In genomic region chr9:72438749-72439148, GRCm38 (mm10) we compare ENCODE assay signal across 8 mouse cellular contexts. TPM values are rescaled to one million over a fixed set of nuclear protein-coding genes. Genes with fewer than 3 reads are reported as not detected.
DNase-seq lines count a peak whose midpoint lies in the region; ATAC-seq and TF ChIP-seq lines count a peak whose summit lies in the region.

No protein-coding gene starts in this region.

- TF ChIP-seq POLR2A in cerebellum, adult 2 months (IDR thresholded peaks at IDR 0.05; ENCODE audit: borderline replicate concordance, insufficient read depth, low read length), result no peak
- TF ChIP-seq POLR2A in spleen, adult 2 months (IDR thresholded peaks at IDR 0.05; ENCODE audit: low read depth, low read length), result no peak

- TF ChIP-seq CTCF in cerebellum, adult 2 months (IDR thresholded peaks at IDR 0.05; ENCODE audit: borderline replicate concordance, insufficient read depth, low read depth, low read length), result no peak
- TF ChIP-seq CTCF in spleen, adult 2 months (IDR thresholded peaks at IDR 0.05; ENCODE audit: extremely low read depth, insufficient read depth, insufficient read length, insufficient replicate concordance), result no peak

- no peaks in the 10 kb centered on the region for H3K27me3 ChIP-seq in cerebellum, adult 2 months (ENCODE audit: control insufficient read depth, insufficient read depth, low read length)
- H3K27me3 ChIP-seq in spleen, adult 2 months (ENCODE audit: control insufficient read depth, insufficient read depth, low read length), result no peaks in the 10 kb centered on the region
- H3K27me3 ChIP-seq in limb, embryonic 13.5 days, result no peaks in the 10 kb centered on the region
- H3K27me3 ChIP-seq in stomach, embryonic 14.5 days (ENCODE audit: control insufficient read depth, insufficient read depth, low read length), result no peaks in the 10 kb centered on the region

- DNase-seq in cerebellum, adult 2 months, result no peak
- no peak for DNase-seq in cerebellum, adult 11 months
- DNase-seq in spleen, adult 2 months (ENCODE audit: low read depth in 1 of 2, low spot score in 2 of 2), result no peak
- no peak for DNase-seq in spleen, postnatal 14 days (ENCODE audit: low spot score in 2 of 2)
- no peak for DNase-seq in layer of hippocampus, adult 9-11 months

- H3K9me3 ChIP-seq in limb, embryonic 13.5 days, result no peaks in the 10 kb centered on the region
- H3K9me3 ChIP-seq in stomach, embryonic 14.5 days (ENCODE audit: control insufficient read depth, low read depth, low read length), result no peaks in the 10 kb centered on the region

- H3K36me3 ChIP-seq in spleen, adult 2 months (ENCODE audit: control insufficient read depth, insufficient read depth, low read length), result no peaks in the 10 kb centered on the region
- H3K36me3 ChIP-seq in limb, embryonic 13.5 days, result no peaks in the 10 kb centered on the region; the same call in 1 of the 2 replicates
- no peaks in the 10 kb centered on the region for H3K36me3 ChIP-seq in stomach, embryonic 14.5 days (ENCODE audit: control insufficient read depth, insufficient read depth, low read length)

- 1% methylated on average over 9 of the region's 9 CpGs for WGBS in cerebellum, adult 2 months
- 3% methylated on average over 9 of the region's 9 CpGs for WGBS in spleen, adult 2 months
- WGBS in limb, embryonic 13.5 days, result 2% methylated on average over 9 of the region's 9 CpGs
- WGBS in stomach, embryonic 14.5 days, result 2% methylated on average over 9 of the region's 9 CpGs

- H3K4me3 ChIP-seq in cerebellum, adult 2 months (replicated peaks; ENCODE audit: insufficient read depth, low read depth, low read length), result peak overlapping the region; percentile 96
- peak overlapping the region; percentile 73 for H3K4me3 ChIP-seq in spleen, adult 2 months (ENCODE audit: extremely low read depth, insufficient read depth, insufficient read length)
- H3K4me3 ChIP-seq in limb, embryonic 13.5 days, result peak overlapping the region; percentile 60
- peak overlapping the region; percentile 62 for H3K4me3 ChIP-seq in stomach, embryonic 14.5 days (ENCODE audit: low read depth, low read length)

- no peak overlapping the region for H3K27ac ChIP-seq in cerebellum, adult 2 months (ENCODE audit: insufficient read depth, low read length)
- H3K27ac ChIP-seq in spleen, adult 2 months (ENCODE audit: insufficient read depth, low read length), result peak overlapping the region; percentile 28; the same call in 1 of the 2 replicates
- H3K27ac ChIP-seq in limb, embryonic 13.5 days, result no peak overlapping the region
- H3K27ac ChIP-seq in stomach, embryonic 14.5 days (ENCODE audit: low read length), result no peak overlapping the region

- H3K9ac ChIP-seq in limb, embryonic 13.5 days, result peak overlapping the region; percentile 71
- H3K9ac ChIP-seq in stomach, embryonic 14.5 days (replicated peaks; ENCODE audit: low read depth, low read length), result peak overlapping the region; percentile 33

- no peak for ATAC-seq in limb, embryonic 13.5 days (ENCODE audit: low FRiP score, low read depth)
- no peak for ATAC-seq in stomach, embryonic 14.5 days (ENCODE audit: insufficient number of reproducible peaks, insufficient read depth, low FRiP score, low read depth)
- ATAC-seq in inflammation-experienced regulatory T-cells, adult 6 months, result no peak

- peaks cover 3% of the 10 kb centered on the region; the same call in 1 of the 2 replicates for H3K4me1 ChIP-seq in cerebellum, adult 2 months (ENCODE audit: control insufficient read depth, insufficient read depth, low read length)
- H3K4me1 ChIP-seq in spleen, adult 2 months (ENCODE audit: control insufficient read depth, insufficient read depth, insufficient read length), result no peaks in the 10 kb centered on the region
- peaks cover 13% of the 10 kb centered on the region for H3K4me1 ChIP-seq in limb, embryonic 13.5 days
- H3K4me1 ChIP-seq in stomach, embryonic 14.5 days (ENCODE audit: control insufficient read depth, insufficient read depth, low read length), result peaks cover 10% of the 10 kb centered on the region; the same call in 1 of the 2 replicates

- H3K4me2 ChIP-seq in limb, embryonic 13.5 days (replicated peaks), result peak overlapping the region; percentile 83
- peak overlapping the region; percentile 87 for H3K4me2 ChIP-seq in stomach, embryonic 14.5 days (replicated peaks; ENCODE audit: low read depth, low read length)

RNA-seq across cellular contexts. Expression of gene Mns1, which starts 0.9 kb away (rescaled TPM):
- 1.4 and 2.2 TPM in 2 replicates for polyA plus RNA-seq in cerebellum, adult 2 months (2012; rRNA removed)
- polyA plus RNA-seq in spleen, adult 2 months (2012; rRNA removed), result 0.63 and 0.74 TPM in 2 replicates
- polyA plus RNA-seq in limb, embryonic 13.5 days (2015; fragmentation: Nextera tagmentation; extraction: Ambion mirVana), result 25.0 and 30.1 TPM in 2 replicates
- polyA plus RNA-seq in stomach, embryonic 14.5 days (2014; fragmentation: Nextera tagmentation; extraction: Ambion mirVana), result 22.6 and 22.8 TPM in 2 replicates
- polyA plus RNA-seq in inflammation-experienced regulatory T-cells, adult 6 months (2017; shearing (Covaris generic)), result 10 to 100 TPM; 15.0 to 47.1 (median 15.9) TPM

RNA-seq across cellular contexts. Expression of gene Tex9, which starts 53.3 kb away (rescaled TPM):
- 14.0 and 16.6 TPM in 2 replicates for polyA plus RNA-seq in cerebellum, adult 2 months (2012; rRNA removed)
- 2.2 and 2.6 TPM in 2 replicates for polyA plus RNA-seq in spleen, adult 2 months (2012; rRNA removed)
- 36.3 and 43.1 TPM in 2 replicates for polyA plus RNA-seq in limb, embryonic 13.5 days (2015; fragmentation: Nextera tagmentation; extraction: Ambion mirVana)
- polyA plus RNA-seq in stomach, embryonic 14.5 days (2014; fragmentation: Nextera tagmentation; extraction: Ambion mirVana), result 30.6 and 36.2 TPM in 2 replicates
- polyA plus RNA-seq in inflammation-experienced regulatory T-cells, adult 6 months (2017; shearing (Covaris generic)), result 10 to 100 TPM; 13.3 to 13.5 (median 13.4) TPM
